ENCODE assay signal across 22 mouse cellular contexts in genomic region chr16:14131838-14132237, GRCm38 (mm10). TPM values are rescaled to one million over a fixed set of nuclear protein-coding genes. Genes with fewer than 3 reads are reported as not detected.
DNase-seq lines count a peak whose midpoint lies in the region; ATAC-seq lines count a peak whose summit lies in the region.
"Had no signal": no experiment of that assay in that cellular context is flagged by ENCODE, and none has a peak within 500 bp of the region (broad histone marks: within the 10 kb centered on the region; RNA-seq: fewer than 3 reads in every experiment).

No protein-coding gene starts in this region.

- H3K4me1 ChIP-seq in liver, embryonic 13.5 days (replicated peaks): no peaks in the 10 kb centered on the region
- no peaks in the 10 kb centered on the region for H3K4me1 ChIP-seq in forebrain, embryonic 12.5 days
- no peaks in the 10 kb centered on the region for H3K4me1 ChIP-seq in kidney, embryonic 16.5 days (ENCODE audit: insufficient read depth, low read length)
- H3K4me1 ChIP-seq: embryonic facial prominence, embryonic 15.5 days; forebrain, embryonic 10.5 days; intestine, embryonic 15.5 days; neural tube, embryonic 13.5 days had no signal

- H3K4me3 ChIP-seq in liver, embryonic 13.5 days (replicated peaks): no peak overlapping the region
- no peak overlapping the region for H3K4me3 ChIP-seq in forebrain, embryonic 12.5 days (replicated peaks)
- no peak overlapping the region for H3K4me3 ChIP-seq in kidney, embryonic 16.5 days (ENCODE audit: low read length)
- H3K4me3 ChIP-seq: embryonic facial prominence, embryonic 15.5 days; forebrain, embryonic 10.5 days; intestine, embryonic 15.5 days; neural tube, embryonic 13.5 days had no signal

- H3K4me2 ChIP-seq in liver, embryonic 13.5 days: no peak overlapping the region
- H3K4me2 ChIP-seq in forebrain, embryonic 12.5 days: no peak overlapping the region
- H3K4me2 ChIP-seq in kidney, embryonic 16.5 days (replicated peaks; ENCODE audit: low read depth, low read length): no peak overlapping the region
- H3K4me2 ChIP-seq: embryonic facial prominence, embryonic 15.5 days; heart, embryonic 11.5 days; hindbrain, embryonic 14.5 days; intestine, embryonic 15.5 days; lung, embryonic 14.5 days; midbrain, embryonic 11.5 days; neural tube, embryonic 13.5 days had no signal

- WGBS in liver, embryonic 13.5 days (ENCODE audit: insufficient replicate concordance): 69% methylated on average over 5 of the region's 5 CpGs
- 89% methylated on average over 5 of the region's 5 CpGs for WGBS in forebrain, embryonic 12.5 days
- 87% methylated on average over 5 of the region's 5 CpGs for WGBS in kidney, embryonic 16.5 days

- peaks cover 99% of the 10 kb centered on the region for H3K36me3 ChIP-seq in liver, embryonic 13.5 days
- peaks cover 89% of the 10 kb centered on the region for H3K36me3 ChIP-seq in forebrain, embryonic 12.5 days (replicated peaks)
- H3K36me3 ChIP-seq in kidney, embryonic 16.5 days (ENCODE audit: insufficient read depth, low read length): peaks cover 47% of the 10 kb centered on the region

- H3K9me3 ChIP-seq in liver, embryonic 13.5 days (replicated peaks): no peaks in the 10 kb centered on the region
- no peaks in the 10 kb centered on the region for H3K9me3 ChIP-seq in forebrain, embryonic 12.5 days
- no peaks in the 10 kb centered on the region for H3K9me3 ChIP-seq in kidney, embryonic 16.5 days (ENCODE audit: low read length)
- H3K9me3 ChIP-seq: embryonic facial prominence, embryonic 15.5 days; forebrain, embryonic 10.5 days; intestine, embryonic 15.5 days; neural tube, embryonic 13.5 days had no signal

- no peak overlapping the region for H3K9ac ChIP-seq in liver, embryonic 13.5 days
- H3K9ac ChIP-seq in forebrain, embryonic 12.5 days: no peak overlapping the region
- no peak overlapping the region for H3K9ac ChIP-seq in kidney, embryonic 16.5 days (replicated peaks; ENCODE audit: low read length)
- H3K9ac ChIP-seq: embryonic facial prominence, embryonic 15.5 days; hindbrain, embryonic 14.5 days; intestine, embryonic 15.5 days; lung, embryonic 14.5 days; neural tube, embryonic 13.5 days had no signal

- DNase-seq in liver, embryonic 13.5 days: no peak
- DNase-seq in liver (no peak), 3T3-L1 (ENCODE audit: low read depth, low spot score) (peak; percentile 76)
- DNase-seq in adrenal gland, adult 2 months: peak; percentile 92
- no peak for DNase-seq in cerebellum, postnatal 14 days
- DNase-seq: cerebellum, adult 8-10 months; gastrocnemius, postnatal 14 days; heart, postnatal 14 days; layer of hippocampus, postnatal 36 days; lung, embryonic 14.5 days; retina, postnatal 1 day; thymus, adult 18-20 months had no signal

- H3K27ac ChIP-seq in liver, embryonic 13.5 days: no peak overlapping the region
- no peak overlapping the region for H3K27ac ChIP-seq in forebrain, embryonic 12.5 days
- no peak overlapping the region for H3K27ac ChIP-seq in kidney, embryonic 16.5 days (ENCODE audit: low read length)
- H3K27ac ChIP-seq: embryonic facial prominence, embryonic 15.5 days; forebrain, embryonic 10.5 days; hindbrain, embryonic 14.5 days; intestine, embryonic 15.5 days; neural tube, embryonic 13.5 days had no signal

- peak; percentile 53 for ATAC-seq in liver, embryonic 13.5 days (ENCODE audit: low read depth)
- ATAC-seq in granulocyte monocyte progenitor cell, adult 5-6 weeks (replicated peaks; ENCODE audit: poor library complexity, severe bottlenecking): peak; percentile 98
- no peak for ATAC-seq in forebrain, embryonic 12.5 days (ENCODE audit: low FRiP score)
- no peak for ATAC-seq in kidney, embryonic 16.5 days (ENCODE audit: low FRiP score, low TSS enrichment)
- ATAC-seq: intestine, embryonic 15.5 days had no signal

- no peaks in the 10 kb centered on the region for H3K27me3 ChIP-seq in liver, embryonic 13.5 days
- H3K27me3 ChIP-seq in forebrain, embryonic 12.5 days: no peaks in the 10 kb centered on the region
- H3K27me3 ChIP-seq in kidney, embryonic 16.5 days (ENCODE audit: insufficient read depth, low read length): no peaks in the 10 kb centered on the region
- H3K27me3 ChIP-seq: embryonic facial prominence, embryonic 15.5 days; intestine, embryonic 15.5 days; neural tube, embryonic 13.5 days had no signal

RNA-seq across cellular contexts. Expression of gene Nde1, which starts 31.2 kb away (rescaled TPM):
- polyA plus RNA-seq in liver, embryonic 13.5 days (2015; fragmentation: Nextera tagmentation; extraction: Ambion mirVana): 55.0 and 58.1 TPM in 2 replicates
- total RNA-seq in adrenal gland, adult 2 months (2021): 10 to 100 TPM; 35.8 to 45.5 TPM
- polyA plus RNA-seq in adrenal gland, adult 2 months (2012; rRNA removed): 36.3 and 39.3 TPM in 2 replicates
- 38.7 and 56.9 TPM in 2 replicates for total RNA-seq in granulocyte monocyte progenitor cell, adult 5-6 weeks (2014; fragmentation: Nextera tagmentation)
- 60.4 and 67.8 TPM in 2 replicates for total RNA-seq in granulocyte monocyte progenitor cell, adult 5-6 weeks (2017)
- 161 and 162 TPM in 2 replicates for polyA plus RNA-seq in forebrain, embryonic 12.5 days (2016; fragmentation: Nextera tagmentation; extraction: Ambion mirVana)
- 129 and 134 TPM in 2 replicates for polyA plus RNA-seq in kidney, embryonic 16.5 days (2015; fragmentation: Nextera tagmentation; extraction: Ambion mirVana)

RNA-seq across cellular contexts. Expression of gene Marf1, which starts 31.3 kb away (rescaled TPM):
- polyA plus RNA-seq in liver, embryonic 13.5 days (2015; fragmentation: Nextera tagmentation; extraction: Ambion mirVana): 6.2 and 6.9 TPM in 2 replicates
- 100 to 1,000 TPM in 1 of 2 experiments, 10 to 100 TPM in 1; 84.4 to 127 TPM for total RNA-seq in adrenal gland, adult 2 months (2021)
- 13.2 and 17.0 TPM in 2 replicates for polyA plus RNA-seq in adrenal gland, adult 2 months (2012; rRNA removed)
- total RNA-seq in granulocyte monocyte progenitor cell, adult 5-6 weeks (2014; fragmentation: Nextera tagmentation): 40.0 and 48.2 TPM in 2 replicates
- total RNA-seq in granulocyte monocyte progenitor cell, adult 5-6 weeks (2017): 21.6 and 23.6 TPM in 2 replicates
- polyA plus RNA-seq in forebrain, embryonic 12.5 days (2016; fragmentation: Nextera tagmentation; extraction: Ambion mirVana): 15.3 and 15.5 TPM in 2 replicates
- 16.3 and 18.6 TPM in 2 replicates for polyA plus RNA-seq in kidney, embryonic 16.5 days (2015; fragmentation: Nextera tagmentation; extraction: Ambion mirVana)

Comparison
In these comparisons a context has a peak if more than half of its experiments do, and no peak if none do; other contexts are left out.
1. ATAC-seq: peak in liver, embryonic 13.5 days (single experiment) and granulocyte monocyte progenitor cell, adult 5-6 weeks (single experiment); none in forebrain, embryonic 12.5 days (single experiment) and kidney, embryonic 16.5 days (single experiment).
2. DNase-seq: peak in 3T3-L1 (single experiment) and adrenal gland, adult 2 months (single experiment); none in liver, embryonic 13.5 days (single experiment), liver (single experiment) and cerebellum, postnatal 14 days (0 of 2).